Mouse (Mus musculus): ENCODE measurements at regions not wholly inside any gene's neighbourhood (a gene's known extent, or its start where the extent isn't known, plus 50 kb on each side); places are given as distances from the start of the nearest gene placed in this dataset.

GRCm38 (mm10) chr14:58753781-58754180, 388.9 kb downstream of the 1700129C05Rik start:
- H3K4me2 ChIP-seq (ENCODE audit: low read depth, low read length), result no peak overlapping the region
- no peaks in the 10 kb centered on the region for H3K27me3 ChIP-seq (replicated peaks; ENCODE audit: control insufficient read depth, insufficient read depth, low read length)
- H3K9me3 ChIP-seq (ENCODE audit: control insufficient read depth, low read length), result no peaks in the 10 kb centered on the region
- H3K27ac ChIP-seq (ENCODE audit: low read length), result no peak overlapping the region
- WGBS, result 91% methylated on average over 7 of the region's 7 CpGs
- no peak overlapping the region for H3K9ac ChIP-seq (ENCODE audit: low read depth, low read length)
- H3K4me1 ChIP-seq (ENCODE audit: control insufficient read depth, insufficient read depth, low read length), result no peaks in the 10 kb centered on the region
- H3K36me3 ChIP-seq (ENCODE audit: control insufficient read depth, insufficient read depth, low read length), result no peaks in the 10 kb centered on the region
- no peak overlapping the region for H3K4me3 ChIP-seq (ENCODE audit: low read length)
- ATAC-seq, result no peak

DNA sequence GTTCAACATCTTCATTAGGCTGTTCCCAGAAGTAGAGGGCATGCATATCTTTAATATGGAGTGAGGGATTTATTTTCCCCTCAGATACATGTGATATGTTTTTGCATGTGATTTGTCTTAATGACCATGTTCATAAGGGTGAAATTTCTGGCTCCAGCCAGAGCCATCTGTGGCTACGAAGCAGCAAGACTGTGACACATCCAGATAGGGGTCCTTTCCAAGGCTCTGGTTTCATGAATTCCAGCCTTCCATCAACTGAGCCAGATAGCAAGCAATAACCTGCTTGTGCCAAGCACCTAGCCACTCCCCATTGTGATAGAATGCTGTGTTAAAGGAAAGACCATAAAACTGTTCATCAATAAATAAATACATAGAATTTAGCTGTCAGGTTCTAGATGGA, 389.6 kb downstream of the 1700129C05Rik start:
- Histone ChIP-seq H3K9ac (ENCODE audit: low read depth, low read length) (no peak overlapping the region), H3K9me3 (ENCODE audit: control insufficient read depth, low read length) (no peaks in the 10 kb centered on the region), H3K4me3 (ENCODE audit: low read length) (no peak overlapping the region), H3K4me1 (ENCODE audit: control insufficient read depth, insufficient read depth, low read length) (no peaks in the 10 kb centered on the region), H3K27me3 (replicated peaks; ENCODE audit: control insufficient read depth, insufficient read depth, low read length) (no peaks in the 10 kb centered on the region), H3K27ac (ENCODE audit: low read length) (no peak overlapping the region), H3K4me2 (ENCODE audit: low read depth, low read length) (no peak overlapping the region), H3K36me3 (ENCODE audit: control insufficient read depth, insufficient read depth, low read length) (no peaks in the 10 kb centered on the region)
- WGBS, result 77% methylated on average over 1 of the region's 1 CpGs
- ATAC-seq, result no peak

DNA sequence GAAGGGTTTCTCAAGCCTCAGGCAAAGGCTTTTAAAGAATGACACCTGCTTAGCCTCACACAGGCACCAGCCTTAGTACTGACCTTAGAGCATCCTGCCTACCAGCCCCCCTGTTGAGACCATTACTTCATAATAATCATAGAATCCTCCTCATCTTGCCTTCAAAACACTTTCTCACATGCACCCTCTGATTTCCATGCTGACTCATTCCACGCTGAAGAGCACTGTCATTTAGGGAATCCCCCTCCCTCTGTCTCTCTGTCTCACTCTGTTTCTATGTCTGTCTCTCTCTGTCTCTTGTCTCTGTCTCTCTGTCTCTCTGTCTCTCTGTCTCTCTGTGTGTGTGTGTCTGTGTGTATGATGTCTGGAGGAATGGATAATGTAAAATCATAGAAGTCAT, 416.3 kb downstream of the 1700129C05Rik start:
- 76% methylated on average over 1 of the region's 1 CpGs for WGBS

GRCm38 (mm10) chr14:58714856-58715255, 427.8 kb downstream of the 1700129C05Rik start:
- Histone ChIP-seq H3K9ac (ENCODE audit: low read depth, low read length) (no peak overlapping the region), H3K9me3 (ENCODE audit: control insufficient read depth, low read length) (no peaks in the 10 kb centered on the region), H3K27me3 (replicated peaks; ENCODE audit: control insufficient read depth, insufficient read depth, low read length) (no peaks in the 10 kb centered on the region), H3K36me3 (ENCODE audit: control insufficient read depth, insufficient read depth, low read length) (no peaks in the 10 kb centered on the region), H3K4me1 (ENCODE audit: control insufficient read depth, insufficient read depth, low read length) (no peaks in the 10 kb centered on the region), H3K27ac (ENCODE audit: low read length) (no peak overlapping the region), H3K4me3 (ENCODE audit: low read length) (no peak overlapping the region), H3K4me2 (ENCODE audit: low read depth, low read length) (no peak overlapping the region)
- ATAC-seq, result no peak

More for the DNA sequence above, 416.3 kb downstream of the 1700129C05Rik start:
- Histone ChIP-seq H3K27me3 (replicated peaks; ENCODE audit: control insufficient read depth, insufficient read depth, low read length) (no peaks in the 10 kb centered on the region), H3K4me2 (ENCODE audit: low read depth, low read length) (no peak overlapping the region), H3K4me3 (ENCODE audit: low read length) (no peak overlapping the region), H3K9me3 (ENCODE audit: control insufficient read depth, low read length) (no peaks in the 10 kb centered on the region), H3K36me3 (ENCODE audit: control insufficient read depth, insufficient read depth, low read length) (no peaks in the 10 kb centered on the region), H3K9ac (ENCODE audit: low read depth, low read length) (no peak overlapping the region), H3K4me1 (ENCODE audit: control insufficient read depth, insufficient read depth, low read length) (no peaks in the 10 kb centered on the region), H3K27ac (ENCODE audit: low read length) (no peak overlapping the region)
- no peak for ATAC-seq

GRCm38 (mm10) chr14:58709861-58710260, 432.8 kb downstream of the 1700129C05Rik start:
- Histone ChIP-seq H3K9ac (ENCODE audit: low read depth, low read length) (no peak overlapping the region), H3K4me3 (ENCODE audit: low read length) (no peak overlapping the region), H3K9me3 (ENCODE audit: control insufficient read depth, low read length) (no peaks in the 10 kb centered on the region), H3K27me3 (replicated peaks; ENCODE audit: control insufficient read depth, insufficient read depth, low read length) (no peaks in the 10 kb centered on the region), H3K27ac (ENCODE audit: low read length) (no peak overlapping the region), H3K4me1 (ENCODE audit: control insufficient read depth, insufficient read depth, low read length) (no peaks in the 10 kb centered on the region), H3K36me3 (ENCODE audit: control insufficient read depth, insufficient read depth, low read length) (no peaks in the 10 kb centered on the region), H3K4me2 (ENCODE audit: low read depth, low read length) (no peak overlapping the region)
- ATAC-seq, result no peak
- WGBS, result 72% methylated on average over 7 of the region's 7 CpGs

- Histone ChIP-seq H3K27me3 (replicated peaks; ENCODE audit: control insufficient read depth, insufficient read depth, low read length) (no peaks in the 10 kb centered on the region), H3K4me3 (ENCODE audit: low read length) (no peak overlapping the region), H3K36me3 (ENCODE audit: control insufficient read depth, insufficient read depth, low read length) (no peaks in the 10 kb centered on the region), H3K9me3 (ENCODE audit: control insufficient read depth, low read length) (no peaks in the 10 kb centered on the region), H3K9ac (ENCODE audit: low read depth, low read length) (no peak overlapping the region), H3K4me1 (ENCODE audit: control insufficient read depth, insufficient read depth, low read length) (no peaks in the 10 kb centered on the region), H3K4me2 (ENCODE audit: low read depth, low read length) (no peak overlapping the region), H3K27ac (ENCODE audit: low read length) (no peak overlapping the region)
- 93% methylated on average over 2 of the region's 2 CpGs for WGBS
- no peak for ATAC-seq
These were observed 433.4 kb downstream of the 1700129C05Rik start for GRCm38 (mm10) chr14:58709281-58709680.

GRCm38 (mm10) chr14:58701765-58702164, 440.9 kb downstream of the 1700129C05Rik start:
- ATAC-seq, result no peak
- Histone ChIP-seq H3K27me3 (replicated peaks; ENCODE audit: control insufficient read depth, insufficient read depth, low read length) (no peaks in the 10 kb centered on the region), H3K4me2 (ENCODE audit: low read depth, low read length) (no peak overlapping the region), H3K9me3 (ENCODE audit: control insufficient read depth, low read length) (no peaks in the 10 kb centered on the region), H3K27ac (ENCODE audit: low read length) (no peak overlapping the region), H3K36me3 (ENCODE audit: control insufficient read depth, insufficient read depth, low read length) (no peaks in the 10 kb centered on the region), H3K4me1 (ENCODE audit: control insufficient read depth, insufficient read depth, low read length) (no peaks in the 10 kb centered on the region), H3K9ac (ENCODE audit: low read depth, low read length) (no peak overlapping the region), H3K4me3 (ENCODE audit: low read length) (no peak overlapping the region)
- WGBS, result 31% methylated on average over 1 of the region's 1 CpGs

DNA sequence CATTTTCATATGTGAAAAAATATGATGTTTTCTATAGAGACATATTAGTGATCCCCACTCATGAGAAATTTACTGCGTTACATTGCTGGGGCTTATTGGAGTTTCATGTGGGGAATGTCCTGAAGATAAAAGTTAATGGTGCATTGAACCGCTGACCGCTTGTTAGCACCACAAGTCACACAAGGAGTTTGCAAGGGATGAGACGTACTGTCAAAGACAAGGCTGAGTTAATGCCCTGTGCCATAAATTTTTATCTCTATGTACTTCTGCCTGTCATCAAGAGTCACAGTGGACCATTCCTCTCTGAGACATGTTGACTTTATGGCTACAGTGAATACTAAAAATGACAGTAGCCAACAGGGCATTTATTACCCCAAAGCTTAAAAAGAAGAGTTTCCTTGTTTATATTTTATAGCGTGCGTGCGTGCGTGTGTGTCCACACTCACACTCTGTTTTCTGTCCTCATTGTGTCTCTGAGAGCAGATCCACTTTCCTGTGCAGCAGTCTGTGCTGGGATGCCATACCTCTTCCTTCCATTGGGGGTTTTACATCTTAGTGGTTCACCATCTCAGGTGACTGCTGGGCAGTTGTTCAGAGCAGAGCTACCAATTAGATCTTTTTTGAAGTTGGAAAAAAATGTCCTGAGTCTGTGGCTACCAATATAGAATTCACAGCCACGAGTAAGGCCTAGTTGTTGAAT, 451.4 kb downstream of the 1700129C05Rik start:
- no peaks in the 10 kb centered on the region for H3K4me1 ChIP-seq (ENCODE audit: control insufficient read depth, insufficient read depth, low read length)
- H3K4me3 ChIP-seq (ENCODE audit: low read length), result no peak overlapping the region
- no peaks in the 10 kb centered on the region for H3K9me3 ChIP-seq (ENCODE audit: control insufficient read depth, low read length)
- no peaks in the 10 kb centered on the region for H3K27me3 ChIP-seq (replicated peaks; ENCODE audit: control insufficient read depth, insufficient read depth, low read length)
- no peaks in the 10 kb centered on the region for H3K36me3 ChIP-seq (ENCODE audit: control insufficient read depth, insufficient read depth, low read length)
- no peak overlapping the region for H3K4me2 ChIP-seq (ENCODE audit: low read depth, low read length)
- H3K9ac ChIP-seq (ENCODE audit: low read depth, low read length), result no peak overlapping the region
- 71% methylated on average over 9 of the region's 9 CpGs for WGBS
- no peak overlapping the region for H3K27ac ChIP-seq (ENCODE audit: low read length)
- ATAC-seq, result no peak

DNA sequence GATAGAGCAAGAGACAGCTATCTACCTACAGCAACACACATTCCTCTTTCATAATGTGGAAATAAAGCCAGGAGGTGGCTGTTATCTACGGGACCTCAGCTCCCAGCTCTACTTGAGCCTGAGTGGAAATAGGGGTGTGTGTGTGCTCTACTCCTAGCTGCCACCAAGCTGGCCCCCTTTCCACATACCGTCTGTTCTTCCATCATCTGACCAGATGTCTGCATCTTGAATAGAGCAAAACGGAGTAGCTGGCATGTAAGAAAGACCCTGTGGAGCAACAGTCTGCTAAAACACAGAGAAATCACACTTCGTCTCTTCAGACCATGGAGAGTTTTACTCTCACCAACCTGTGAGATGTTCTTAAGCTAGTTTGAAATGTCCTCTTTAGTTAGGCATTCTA, 454.9 kb downstream of the 1700129C05Rik start:
- no peaks in the 10 kb centered on the region for H3K4me1 ChIP-seq (ENCODE audit: control insufficient read depth, insufficient read depth, low read length)

GRCm38 (mm10) chr14:58678781-58679180, 463.9 kb downstream of the 1700129C05Rik start:
- 65% methylated on average over 6 of the region's 6 CpGs for WGBS
- no peak overlapping the region for H3K27ac ChIP-seq (ENCODE audit: low read length)
- H3K4me1 ChIP-seq (ENCODE audit: control insufficient read depth, insufficient read depth, low read length), result no peaks in the 10 kb centered on the region
- H3K4me2 ChIP-seq (ENCODE audit: low read depth, low read length), result no peak overlapping the region
- ATAC-seq, result no peak
- no peak overlapping the region for H3K4me3 ChIP-seq (ENCODE audit: low read length)
- no peak overlapping the region for H3K9ac ChIP-seq (ENCODE audit: low read depth, low read length)
- no peaks in the 10 kb centered on the region for H3K27me3 ChIP-seq (replicated peaks; ENCODE audit: control insufficient read depth, insufficient read depth, low read length)
- no peaks in the 10 kb centered on the region for H3K36me3 ChIP-seq (ENCODE audit: control insufficient read depth, insufficient read depth, low read length)
- H3K9me3 ChIP-seq (ENCODE audit: control insufficient read depth, low read length), result no peaks in the 10 kb centered on the region

More for the DNA sequence above, 454.9 kb downstream of the 1700129C05Rik start:
- ATAC-seq, result no peak
- H3K9ac ChIP-seq (ENCODE audit: low read depth, low read length), result no peak overlapping the region
- H3K36me3 ChIP-seq (ENCODE audit: control insufficient read depth, insufficient read depth, low read length), result no peaks in the 10 kb centered on the region
- no peak overlapping the region for H3K4me2 ChIP-seq (ENCODE audit: low read depth, low read length)
- no peaks in the 10 kb centered on the region for H3K27me3 ChIP-seq (replicated peaks; ENCODE audit: control insufficient read depth, insufficient read depth, low read length)
- H3K27ac ChIP-seq (ENCODE audit: low read length), result no peak overlapping the region
- H3K4me3 ChIP-seq (ENCODE audit: low read length), result no peak overlapping the region
- H3K9me3 ChIP-seq (ENCODE audit: control insufficient read depth, low read length), result no peaks in the 10 kb centered on the region
- WGBS, result 82% methylated on average over 4 of the region's 4 CpGs
